Mouse (Mus musculus): ENCODE data around the gene Mif4gd.

Mif4gd gene

DNA sequence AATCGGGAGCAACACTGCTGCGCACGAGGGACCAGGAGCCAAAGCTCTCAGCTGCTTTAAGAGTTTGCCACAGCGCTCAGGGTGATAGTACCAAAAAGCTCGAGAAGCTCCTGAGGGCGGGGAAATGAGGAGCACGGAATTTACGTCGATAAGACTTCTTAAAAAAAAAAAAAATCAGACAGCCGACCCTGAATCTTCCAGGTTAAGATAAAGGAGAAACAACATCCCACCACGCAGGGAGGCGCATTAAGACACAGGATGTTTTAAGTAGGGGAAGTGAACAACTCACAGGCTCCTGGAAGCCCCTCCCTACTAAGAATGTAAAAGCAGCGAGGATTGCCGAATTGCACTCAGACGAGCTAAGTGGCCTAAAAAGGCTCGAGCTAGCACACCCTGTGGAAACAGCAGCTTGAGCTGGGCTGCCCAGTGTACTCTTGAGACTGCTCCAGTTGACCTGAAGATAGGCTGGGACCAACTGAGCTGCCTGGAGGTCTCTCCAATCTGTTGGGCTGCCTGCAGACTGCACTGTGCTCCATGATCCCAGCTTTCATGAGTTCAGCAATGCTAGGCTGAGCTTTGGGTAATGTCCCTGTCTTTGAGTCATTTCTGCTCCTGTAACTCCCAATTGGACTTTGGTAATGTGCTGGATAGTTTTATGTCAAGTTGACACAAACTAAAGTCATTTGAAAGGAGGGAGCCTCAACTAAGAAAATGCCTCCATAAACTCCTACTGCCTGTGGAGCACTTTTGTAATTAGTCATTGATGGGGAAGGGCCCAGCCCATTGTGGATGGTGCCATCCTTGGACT is 573 bp upstream of the Mif4gd start:
- peak in 1 of 2 experiments; percentile 16 for DNase-seq (ENCODE audit: low spot score in 2 of 2)

DNA sequence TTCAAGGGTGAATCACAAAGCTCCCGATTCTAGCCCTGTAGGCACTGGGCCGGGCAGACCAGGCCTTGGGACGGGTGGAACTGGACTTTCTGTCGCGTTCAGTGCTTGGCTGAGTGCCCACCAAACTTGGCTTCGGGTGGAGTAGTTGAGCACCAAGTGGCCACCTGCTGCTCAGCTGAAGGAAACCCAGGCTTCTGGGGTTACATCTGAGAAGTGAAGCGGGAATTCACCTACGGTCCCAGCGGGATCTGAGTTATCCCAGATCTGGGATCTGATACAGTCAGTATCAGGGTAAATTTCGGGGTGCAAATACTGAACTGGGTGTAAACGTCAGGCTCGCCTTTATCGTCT is 735 bp downstream of the Mif4gd start:
- DNase-seq (ENCODE audit: low spot score in 2 of 2) = peak; percentile 49 to 51

DNA sequence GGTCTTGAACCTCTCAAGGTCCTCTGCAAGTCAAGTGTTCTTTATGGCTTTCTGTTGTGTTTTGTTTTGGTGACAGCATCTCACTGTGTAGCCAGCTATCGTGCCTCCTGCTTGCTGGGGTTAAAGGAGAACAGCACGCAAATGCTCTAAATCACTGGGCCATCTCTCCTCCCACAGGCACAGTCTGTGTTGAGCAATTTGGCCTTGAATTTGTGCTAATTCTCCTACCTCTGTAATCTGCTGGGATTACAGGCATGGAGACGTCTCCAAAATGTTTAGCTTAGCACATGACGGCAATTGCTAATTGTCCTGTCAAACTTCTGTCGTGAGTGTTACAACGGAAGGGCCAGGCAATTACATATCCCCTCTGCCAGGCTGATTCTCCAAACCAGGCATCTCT is 1.6 kb downstream of the Mif4gd start:
- DNase-seq (ENCODE audit: low spot score in 2 of 2) = no peak

DNA sequence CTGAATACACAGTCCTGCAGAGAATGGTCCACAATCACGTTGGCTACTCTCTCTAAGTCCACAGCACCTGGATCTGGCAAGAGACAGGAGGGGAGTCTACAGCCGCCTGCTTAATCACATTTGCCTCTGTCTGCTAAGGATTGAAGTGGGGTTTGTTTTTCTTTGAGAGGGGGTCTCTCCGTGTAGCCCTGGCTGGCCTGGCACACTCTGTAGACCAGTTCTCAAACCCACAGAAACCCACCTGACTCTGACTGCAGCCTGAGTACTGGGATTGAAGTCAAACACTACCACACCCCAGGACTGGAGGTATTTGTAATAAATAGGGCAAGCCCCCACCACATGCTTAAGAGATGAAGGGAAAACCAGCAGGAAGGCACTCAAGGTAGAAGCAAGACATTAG is 3.2 kb downstream of the Mif4gd start:
- no peak for DNase-seq (ENCODE audit: low spot score in 2 of 2)

DNA sequence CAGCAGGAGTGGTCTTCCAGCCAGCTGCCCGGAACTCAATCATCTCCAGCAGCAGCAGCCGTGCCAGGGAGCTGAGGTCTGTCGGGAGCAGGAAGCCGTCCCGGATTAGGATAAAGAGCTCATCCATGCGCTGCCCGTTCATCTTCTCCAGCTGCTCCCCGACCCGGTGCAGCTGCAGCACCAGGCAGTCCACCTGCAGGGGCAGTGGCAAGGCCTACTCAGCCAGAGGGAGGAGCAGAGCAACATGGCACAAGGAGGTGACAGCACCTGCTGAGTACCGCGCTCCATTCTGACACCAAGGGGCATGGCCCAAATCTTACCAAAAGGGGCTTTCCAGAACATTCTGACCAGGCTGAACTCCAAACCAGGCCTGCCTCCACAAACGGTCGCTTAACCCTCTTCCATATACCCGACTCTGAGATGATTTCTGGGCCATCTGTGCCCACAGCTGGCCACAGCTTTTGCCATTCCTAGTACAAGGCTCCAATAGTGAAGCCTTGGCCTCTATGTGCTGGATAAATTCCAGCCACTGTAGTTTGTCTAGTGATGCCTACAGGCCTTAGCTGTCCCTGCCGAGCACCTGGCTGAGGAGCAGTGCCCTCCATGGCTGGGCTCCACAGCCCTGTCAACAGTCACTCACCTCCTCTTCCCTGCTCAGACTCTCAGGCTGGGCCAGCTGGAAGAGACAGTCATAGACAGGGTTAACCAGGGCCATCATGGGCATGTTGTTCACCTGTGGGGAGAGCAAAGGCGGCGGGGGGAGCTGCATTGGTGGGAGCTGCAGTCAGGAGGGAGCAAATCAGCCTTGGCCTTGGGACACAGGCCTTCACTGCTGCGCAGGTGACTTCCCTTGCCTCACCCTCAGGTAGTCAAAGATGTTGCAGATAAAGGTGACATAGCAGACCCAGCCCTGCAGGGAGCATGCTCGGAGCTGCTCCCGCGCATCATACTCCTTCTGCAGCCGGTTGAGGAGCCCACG is 4.1 kb downstream of the Mif4gd start:
- DNase-seq (ENCODE audit: low spot score in 2 of 2) = peak in 1 of 2 experiments; percentile 41

DNA sequence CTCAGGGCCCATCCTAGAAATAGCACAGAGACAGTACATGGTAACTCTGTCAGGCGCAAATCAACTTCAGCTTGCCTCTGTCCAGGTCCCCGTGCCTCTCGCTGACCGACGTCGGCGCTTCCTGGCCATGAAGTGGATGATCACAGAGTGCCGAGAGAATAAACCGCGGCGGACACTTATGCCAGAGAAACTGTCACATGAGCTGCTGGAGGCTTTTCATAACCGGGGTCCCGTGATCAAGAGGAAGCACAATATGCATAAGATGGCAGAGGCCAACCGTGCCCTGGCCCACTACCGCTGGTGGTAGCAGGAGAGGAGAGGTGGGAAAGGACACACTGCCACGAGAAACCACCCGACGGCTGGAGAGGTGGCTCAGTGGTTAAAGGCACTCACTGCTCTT is 6.0 kb downstream of the Mif4gd start:
- DNase-seq (ENCODE audit: low spot score in 2 of 2) = no peak

DNA sequence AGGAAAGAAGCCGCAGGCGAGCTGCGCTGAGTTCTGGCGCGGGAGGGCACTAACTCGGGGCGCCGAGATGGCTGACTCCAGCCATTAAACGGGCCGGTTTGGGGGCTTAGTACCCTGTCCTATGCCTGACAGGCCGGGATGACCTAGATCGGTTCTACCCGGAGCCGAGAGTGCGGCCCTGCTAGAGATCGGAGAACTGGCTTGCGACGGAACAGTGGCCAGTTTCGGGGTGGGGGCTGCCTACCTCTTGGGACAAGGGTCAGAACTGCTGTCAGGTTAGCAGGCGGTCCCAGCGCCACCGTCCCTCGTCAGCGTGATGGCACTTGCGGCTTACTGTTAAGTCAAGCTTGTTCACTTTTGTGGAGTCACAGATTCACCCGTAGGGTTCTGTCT is 8.5 kb downstream of the Mif4gd start:
- no peak for DNase-seq (ENCODE audit: low spot score in 2 of 2)

DNA sequence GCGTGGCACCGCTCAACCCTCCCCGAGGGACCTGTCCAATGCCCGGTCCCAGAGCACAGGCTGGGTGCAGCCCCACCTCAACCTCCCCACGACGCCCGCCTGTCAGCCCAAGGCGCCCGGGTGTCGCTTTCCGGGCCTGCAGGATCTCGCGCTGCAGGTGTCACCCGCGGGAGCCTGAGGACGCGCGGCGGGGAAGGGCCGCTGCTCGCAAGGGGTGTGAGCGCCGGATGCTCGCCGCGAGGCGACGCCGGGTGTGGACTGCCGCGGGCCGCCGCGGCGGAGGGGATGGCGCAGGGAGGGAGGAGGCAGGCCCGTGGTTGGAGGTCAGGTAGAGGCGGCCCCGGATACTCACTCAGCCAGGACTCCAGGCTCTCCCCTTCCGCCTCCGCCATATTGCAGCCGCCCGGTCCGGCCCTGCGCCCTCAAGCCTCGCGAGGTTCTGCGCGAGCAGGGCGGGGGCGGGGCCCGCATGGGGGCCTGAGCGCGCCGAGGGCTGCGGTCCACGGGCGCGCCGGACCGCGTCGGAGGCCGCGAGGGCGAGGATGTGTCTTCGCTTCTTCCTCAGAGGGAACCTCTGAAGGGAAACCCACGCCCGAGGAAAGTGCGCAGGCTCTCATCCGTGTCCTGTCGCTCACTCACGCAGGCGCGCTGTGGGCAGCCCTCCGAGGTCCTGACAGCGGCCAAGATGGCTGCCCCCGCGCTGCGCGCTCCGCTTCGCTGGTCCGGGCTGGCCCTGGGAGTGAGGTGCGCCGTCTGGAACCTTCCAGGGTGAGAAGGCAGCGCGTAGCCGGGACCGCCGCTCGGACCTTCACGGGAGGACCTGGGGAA is 9.1 kb downstream of the Mif4gd start, which contains the start of the genes Mrps7 and Gga3:
Mrps7 (plus strand) TSS at position 450 of the 828 bp plus-strand sequence.
Gga3 (minus strand) TSS at position 576 of the 828 bp plus-strand sequence.
- DNase-seq (ENCODE audit: low spot score in 2 of 2) = peak; percentile 86 to 88

DNA sequence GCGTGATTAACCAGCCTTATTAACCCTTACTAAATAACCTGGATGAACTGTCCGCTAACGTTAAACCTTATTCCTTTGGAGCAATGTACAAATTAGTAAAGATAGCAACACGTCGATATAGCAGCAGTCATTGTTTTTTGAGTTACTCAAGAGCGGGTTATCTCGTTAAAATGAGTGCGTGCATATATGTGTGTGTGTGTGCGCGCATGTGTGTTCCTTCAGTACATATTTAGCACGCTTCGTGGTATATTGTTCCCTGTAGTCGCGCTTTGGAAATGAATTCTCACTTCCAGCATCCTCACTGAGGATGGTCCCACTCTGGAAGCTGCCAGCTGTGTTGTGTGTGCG is 9.7 kb downstream of the Mif4gd start:
- no peak for DNase-seq (ENCODE audit: low spot score in 2 of 2)

DNA sequence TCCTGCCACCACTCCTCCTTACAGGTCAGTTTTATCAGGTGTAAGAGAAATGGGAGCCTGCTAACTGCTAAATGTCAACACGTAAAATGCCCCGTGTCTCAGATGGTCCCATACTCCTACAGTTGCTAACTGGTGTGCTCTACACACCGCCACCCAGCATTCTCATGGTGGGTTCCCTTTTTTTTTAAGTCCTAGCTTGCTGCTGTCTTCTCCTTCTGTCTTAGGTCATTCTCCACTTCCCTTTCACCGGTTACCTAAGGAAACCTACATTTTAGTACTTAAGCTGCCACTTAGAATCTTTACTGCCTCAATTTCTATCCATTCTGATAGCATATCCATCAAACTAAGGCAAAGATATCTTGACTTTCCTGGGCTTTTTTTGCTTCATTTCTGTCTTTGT is 11.6 kb downstream of the Mif4gd start:
- no peak for DNase-seq (ENCODE audit: low spot score in 2 of 2)

DNA sequence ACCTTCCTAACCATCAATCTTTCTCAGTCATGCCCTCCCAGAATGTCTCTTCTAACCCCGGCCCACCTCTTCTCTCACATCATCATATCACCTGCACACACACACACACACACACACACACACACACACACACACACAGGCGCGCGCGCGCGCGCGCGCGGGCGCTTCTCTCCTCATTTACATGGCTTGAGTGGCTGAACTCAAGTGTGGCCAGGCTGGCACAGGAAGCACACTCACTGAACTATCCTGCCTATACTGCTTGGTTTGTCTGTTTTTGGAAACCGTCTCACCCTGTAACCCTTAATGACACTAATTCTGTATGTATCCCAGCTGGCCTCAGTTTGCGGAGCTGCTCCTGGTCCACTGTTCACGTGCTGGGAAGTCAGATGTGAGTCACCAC is 12.0 kb downstream of the Mif4gd start:
- no peak for DNase-seq (ENCODE audit: low spot score in 2 of 2)

DNA sequence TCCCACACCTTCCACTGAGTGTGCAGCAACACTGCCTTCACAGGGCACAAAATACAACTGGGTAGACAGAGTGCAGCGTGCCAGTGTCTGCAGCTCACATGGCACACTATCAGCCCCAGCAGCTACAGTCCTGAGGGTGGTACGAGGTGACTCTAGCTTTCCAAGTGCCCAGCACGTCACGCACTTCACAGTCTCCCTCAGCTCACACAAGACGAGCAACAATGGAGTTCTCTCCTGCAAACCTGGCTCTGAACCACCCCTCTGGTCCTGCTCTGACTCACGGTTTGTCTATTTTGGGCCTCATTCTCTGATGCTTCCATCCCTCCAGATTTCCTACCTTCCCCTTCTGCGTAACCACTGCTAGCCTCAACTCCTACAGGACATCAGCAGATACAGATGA is 13.0 kb downstream of the Mif4gd start:
- peak in 1 of 2 experiments; percentile 25 for DNase-seq (ENCODE audit: low spot score in 2 of 2)

DNA sequence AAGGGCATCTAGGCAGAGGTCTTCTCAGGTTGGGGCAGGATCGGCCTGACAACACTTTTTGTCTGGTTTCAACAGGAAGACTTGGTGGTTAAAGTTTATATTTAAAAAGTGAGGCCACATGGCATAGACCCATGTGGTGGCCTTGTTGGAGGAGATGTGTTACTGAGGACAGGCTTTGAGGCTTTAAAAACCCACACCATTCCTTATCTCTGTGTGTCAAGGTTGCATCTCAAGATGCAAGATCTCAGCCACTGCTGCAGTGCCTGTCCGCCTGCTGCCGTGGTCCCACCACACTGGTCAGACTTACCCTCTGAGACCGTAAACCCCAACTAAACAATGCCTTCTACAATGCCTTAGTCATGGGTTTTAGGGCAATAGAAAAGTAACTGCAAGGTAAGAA is 14.5 kb downstream of the Mif4gd start:
- DNase-seq (ENCODE audit: low spot score in 2 of 2) = no peak

DNA sequence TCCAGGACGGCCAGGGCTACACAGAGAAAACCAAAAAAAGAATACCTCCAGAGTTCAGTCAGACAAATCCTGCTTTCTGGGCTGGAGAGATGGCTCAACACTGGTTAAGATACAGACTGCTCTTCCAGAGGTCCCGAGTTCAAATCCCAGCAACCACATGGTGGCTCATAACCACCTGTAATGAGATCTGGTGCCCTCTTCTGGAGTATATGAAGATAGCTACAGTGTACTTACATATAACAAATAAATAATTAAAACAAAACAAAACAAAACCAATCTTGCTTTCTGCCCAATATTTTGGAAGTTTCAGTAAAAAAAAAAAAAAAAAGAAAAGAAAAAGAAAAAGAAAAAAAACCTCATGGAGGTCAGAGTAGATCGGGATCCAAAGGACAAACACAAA is 17.6 kb downstream of the Mif4gd start:
- DNase-seq (ENCODE audit: low spot score in 2 of 2) = no peak

DNA sequence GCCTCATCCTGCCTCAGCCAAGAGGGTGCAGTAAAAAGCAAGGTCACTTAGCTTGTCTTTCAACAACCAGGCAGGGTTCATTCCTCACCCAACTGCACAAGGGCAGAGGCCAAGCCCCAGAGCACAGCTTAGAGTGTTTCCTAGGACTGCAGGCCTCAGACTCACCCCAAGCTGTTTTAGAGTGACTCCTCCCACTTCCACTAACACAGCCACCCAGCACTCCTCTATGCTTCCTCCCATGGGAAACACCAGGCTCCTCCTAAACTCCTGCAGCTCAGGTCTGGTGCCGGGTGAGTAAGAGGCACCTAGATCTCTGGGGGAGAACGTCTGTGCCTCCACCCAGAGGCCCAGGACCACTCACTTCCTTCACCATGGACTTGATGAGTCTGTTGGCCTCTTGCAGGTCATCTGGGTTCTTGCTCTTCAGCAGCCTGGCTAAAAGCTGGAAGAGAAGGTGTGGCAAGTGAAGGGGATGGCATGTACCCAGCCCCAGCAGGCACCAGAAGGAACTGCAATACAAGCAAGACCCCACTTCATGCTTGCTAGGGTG is 22.2 kb downstream of the Mif4gd start:
- no peak for DNase-seq (ENCODE audit: low spot score in 2 of 2)

DNA sequence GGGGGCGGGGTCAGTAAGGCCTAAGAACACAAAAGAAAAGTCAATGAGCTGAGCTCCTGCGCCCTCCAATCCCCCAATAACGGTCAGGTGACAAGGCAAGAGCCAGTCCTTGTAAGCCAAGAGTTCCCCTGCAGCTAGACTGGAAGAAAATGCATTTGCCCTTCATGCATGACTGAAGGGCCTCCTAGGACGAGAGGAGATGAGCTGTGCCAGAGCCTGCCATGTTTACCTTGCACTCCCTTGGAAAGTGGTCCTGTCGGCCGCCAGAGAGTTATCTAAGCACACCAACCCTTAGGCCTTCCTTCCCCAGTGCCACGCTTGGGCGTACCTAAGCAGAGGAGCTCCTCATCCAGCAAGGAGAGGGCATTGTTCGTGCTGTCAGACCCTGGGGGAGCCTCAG is 24.8 kb downstream of the Mif4gd start:
- no peak for DNase-seq (ENCODE audit: low spot score in 2 of 2)

DNA sequence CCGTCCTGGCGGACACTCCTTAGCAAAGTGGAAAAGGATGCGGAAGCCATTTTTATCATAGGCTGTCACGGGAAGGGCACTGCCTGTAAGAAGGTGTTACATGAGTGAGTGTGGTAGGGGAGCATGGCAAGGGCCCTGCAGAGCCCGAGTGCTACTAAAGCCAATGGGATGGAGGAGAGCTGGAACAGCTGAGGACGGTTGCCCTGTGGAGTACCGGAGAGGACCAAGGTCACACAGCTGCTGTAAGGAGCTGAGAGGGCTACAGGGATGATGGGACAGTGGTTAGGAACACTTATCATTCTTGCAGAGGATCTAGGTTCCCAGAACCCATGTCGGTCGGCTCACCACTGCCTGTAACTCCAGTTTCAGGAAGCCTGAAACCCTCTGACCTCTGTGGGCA is 26.4 kb downstream of the Mif4gd start:
- DNase-seq (ENCODE audit: low spot score in 2 of 2) = no peak

DNA sequence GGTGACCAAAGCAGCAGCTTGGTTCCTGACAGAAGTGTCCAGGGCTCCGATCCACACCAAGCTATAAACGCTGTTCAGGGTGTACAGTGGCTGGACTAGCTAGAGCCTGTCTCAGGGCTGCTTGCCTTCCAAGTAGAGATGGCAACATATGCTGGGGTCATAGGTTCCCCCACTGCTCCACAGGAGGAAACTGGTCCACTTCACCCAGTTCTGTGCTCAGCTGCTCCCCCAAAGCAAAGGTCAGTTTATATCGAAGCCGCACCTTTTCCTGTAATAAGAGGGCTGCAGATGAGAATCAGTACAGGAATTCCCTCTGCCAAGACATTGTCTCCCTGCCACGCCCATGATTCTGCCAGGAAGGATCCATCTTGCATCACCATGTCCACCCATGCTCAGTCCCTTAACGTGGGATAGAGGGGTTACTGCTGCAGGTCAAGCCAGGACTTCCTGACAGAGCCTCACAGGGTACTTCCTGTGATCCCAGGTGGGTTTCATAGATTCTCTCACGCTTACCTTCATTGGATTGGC is 27.1 kb downstream of the Mif4gd start:
- DNase-seq (ENCODE audit: low spot score in 2 of 2) = no peak

DNA sequence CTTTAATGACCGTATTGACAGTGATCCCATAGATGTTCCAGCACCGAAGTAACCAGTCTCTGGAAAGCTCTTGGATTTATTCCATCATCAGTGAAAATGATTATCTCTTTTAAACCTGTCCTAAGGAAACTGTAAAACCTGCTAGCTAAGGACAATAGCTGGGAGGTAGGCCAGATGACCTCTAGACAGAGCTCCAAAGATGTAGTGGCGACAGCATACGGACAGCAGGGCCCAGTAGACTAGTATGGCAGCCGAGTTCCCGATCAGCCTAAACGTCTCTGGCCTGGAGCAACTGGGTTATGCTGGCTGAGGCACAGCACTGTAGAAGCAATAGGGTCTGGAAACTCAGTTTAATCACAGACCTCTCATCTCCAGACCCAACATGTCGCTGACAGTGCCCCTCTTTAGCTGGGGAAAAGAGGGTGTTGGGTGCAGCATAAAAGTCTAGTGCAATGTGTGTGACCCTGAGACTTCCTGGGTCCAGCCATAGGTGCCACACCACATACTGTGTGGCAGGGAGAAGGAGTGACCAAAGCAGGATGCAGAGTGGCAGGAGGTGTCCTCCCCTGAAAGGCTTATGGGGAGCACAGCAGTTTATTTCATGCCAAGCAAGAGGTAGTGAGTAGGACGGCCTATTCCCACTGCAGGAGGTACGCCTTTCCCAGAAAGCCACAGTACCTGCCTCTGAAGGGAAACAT is 28.2 kb downstream of the Mif4gd start:
- DNase-seq (ENCODE audit: low spot score in 2 of 2) = no peak

DNA sequence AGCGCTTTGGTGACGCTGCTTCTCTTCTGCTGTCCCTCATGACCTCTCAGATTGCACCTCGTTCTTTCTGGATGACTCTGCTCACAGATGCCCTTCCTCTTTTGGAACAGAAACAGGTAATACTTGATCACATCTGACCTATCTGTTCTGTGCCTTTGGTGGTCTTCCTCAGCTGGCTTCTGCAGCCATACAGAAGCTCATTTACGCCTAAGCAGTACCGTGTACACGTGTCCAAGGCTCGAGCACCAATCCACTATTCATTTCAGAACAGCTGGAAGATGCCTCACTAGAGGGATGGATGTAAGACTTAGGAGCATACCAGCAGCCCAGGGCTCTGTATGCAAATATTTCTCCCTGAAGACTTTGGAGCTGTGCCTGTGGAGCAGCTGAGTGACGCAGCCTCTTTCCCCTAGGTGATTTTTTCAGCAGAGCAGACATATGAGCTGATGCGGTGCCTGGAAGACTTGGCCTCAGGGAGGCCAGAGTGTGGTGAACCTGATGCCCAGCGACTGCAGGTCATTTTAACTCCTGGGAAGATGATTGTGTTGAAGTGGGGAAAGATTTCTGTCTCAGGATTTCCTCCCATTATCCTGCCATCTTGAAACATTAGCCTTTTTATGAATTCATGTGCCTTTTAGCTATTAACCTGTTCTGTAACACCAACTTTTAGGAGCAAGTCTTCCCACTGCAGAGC is 29.7 kb downstream of the Mif4gd start:
- no peak for DNase-seq (ENCODE audit: low spot score in 2 of 2)
